Mouse (Mus musculus): Measurements from ENCODE around the gene Mbd3. TPM values are rescaled to one million over a fixed set of nuclear protein-coding genes. Genes with fewer than 3 reads are reported as not detected.
A peak's percentile ranks its signal among the peaks of the same experiment; 100 is the strongest.

Mbd3 gene
- total and polyA plus RNA-seq, 2 experiments from 2014 or later: 30.4 to 157 TPM

GRCm38 (mm10) chr10:80389185-80389708 lies 10.1 kb downstream of the Mbd3 start:
- 69% methylated on average over 4 of the region's 4 CpGs for WGBS
- DNase-seq (ENCODE audit: low spot score) (no peak), ATAC-seq (ENCODE audit: low FRiP score) (no peak)
- no peak overlapping the region for H3K4me2 ChIP-seq (ENCODE audit: low read depth, low read length, poor library complexity, severe bottlenecking)
- TF ChIP-seq CTCF (IDR thresholded peaks at IDR 0.05): no peak
- H3K4me1 ChIP-seq (ENCODE audit: insufficient read depth, low read length): peaks cover 6% of the 10 kb centered on the region
- H3K27me3 ChIP-seq (ENCODE audit: insufficient read depth, low read length): no peaks in the 10 kb centered on the region
- H3K9me3 ChIP-seq (ENCODE audit: low read length): no peaks in the 10 kb centered on the region
- no peak overlapping the region for H3K4me3 ChIP-seq (ENCODE audit: low read depth, low read length)
- H3K36me3 ChIP-seq (ENCODE audit: insufficient read depth, low read length): peaks cover 31% of the 10 kb centered on the region
- no peak overlapping the region for H3K9ac ChIP-seq (replicated peaks; ENCODE audit: low read length, poor library complexity, severe bottlenecking)
- H3K27ac ChIP-seq (ENCODE audit: low read depth, low read length): no peak overlapping the region

- Histone ChIP-seq H3K4me2 (ENCODE audit: low read depth, low read length, poor library complexity, severe bottlenecking) (no peak overlapping the region), H3K27me3 (ENCODE audit: insufficient read depth, low read length) (no peaks in the 10 kb centered on the region), H3K9me3 (ENCODE audit: low read length) (no peaks in the 10 kb centered on the region), H3K36me3 (ENCODE audit: insufficient read depth, low read length) (peaks cover 26% of the 10 kb centered on the region), H3K27ac (ENCODE audit: low read depth, low read length) (no peak overlapping the region), H3K4me3 (ENCODE audit: low read depth, low read length) (no peak overlapping the region), H3K4me1 (ENCODE audit: insufficient read depth, low read length) (peaks cover 8% of the 10 kb centered on the region), H3K9ac (replicated peaks; ENCODE audit: low read length, poor library complexity, severe bottlenecking) (no peak overlapping the region)
- TF ChIP-seq CTCF (IDR thresholded peaks at IDR 0.05): no peak
- DNase-seq (ENCODE audit: low spot score): no peak
- ATAC-seq (ENCODE audit: low FRiP score): no peak
- 22% methylated on average over 2 of the region's 2 CpGs for WGBS
Observed at GRCm38 (mm10) chr10:80388731-80389130, 10.6 kb downstream of the Mbd3 start.

GRCm38 (mm10) chr10:80387522-80387959 lies 11.8 kb downstream of the Mbd3 start, which contains the start of gene Mex3d:
Mex3d (minus strand) TSS chr10:80387659.
- Histone ChIP-seq H3K4me2 (ENCODE audit: low read depth, low read length, poor library complexity, severe bottlenecking) (peak within 1 kb of the TSS; percentile 94), H3K4me3 (ENCODE audit: low read depth, low read length) (peak within 1 kb of the TSS; percentile 59), H3K9ac (replicated peaks; ENCODE audit: low read length, poor library complexity, severe bottlenecking) (peak within 1 kb of the TSS; percentile 99), H3K27ac (ENCODE audit: low read depth, low read length) (peak within 1 kb of the TSS; percentile 96), H3K27me3 (ENCODE audit: insufficient read depth, low read length) (no peaks in the 10 kb centered on the region), H3K4me1 (ENCODE audit: insufficient read depth, low read length) (peaks cover 16% of the 10 kb centered on the region), H3K36me3 (ENCODE audit: insufficient read depth, low read length) (peaks cover 15% of the 10 kb centered on the region), H3K9me3 (ENCODE audit: low read length) (no peaks in the 10 kb centered on the region)
- ATAC-seq (ENCODE audit: low FRiP score): peak; percentile 61
- WGBS: 3% methylated on average over 8 of the region's 61 CpGs
- DNase-seq (ENCODE audit: low spot score): peak; percentile 89
- TF ChIP-seq CTCF (IDR thresholded peaks at IDR 0.05): no peak

- DNase-seq (ENCODE audit: low spot score) (no peak), ATAC-seq (ENCODE audit: low FRiP score) (no peak)
- no peak for TF ChIP-seq CTCF (IDR thresholded peaks at IDR 0.05)
- peak overlapping the region; percentile 96 for H3K27ac ChIP-seq (ENCODE audit: low read depth, low read length)
- under 1% methylated on average over 65 of the region's 94 CpGs for WGBS
- H3K4me1 ChIP-seq (ENCODE audit: insufficient read depth, low read length): peaks cover 16% of the 10 kb centered on the region
- no peaks in the 10 kb centered on the region for H3K27me3 ChIP-seq (ENCODE audit: insufficient read depth, low read length)
- no peaks in the 10 kb centered on the region for H3K9me3 ChIP-seq (ENCODE audit: low read length)
- H3K36me3 ChIP-seq (ENCODE audit: insufficient read depth, low read length): peaks cover 15% of the 10 kb centered on the region
- H3K4me2 ChIP-seq (ENCODE audit: low read depth, low read length, poor library complexity, severe bottlenecking): peak overlapping the region; percentile 94
- H3K4me3 ChIP-seq (ENCODE audit: low read depth, low read length): peak overlapping the region; percentile 59
- peak overlapping the region; percentile 99 for H3K9ac ChIP-seq (replicated peaks; ENCODE audit: low read length, poor library complexity, severe bottlenecking)
Observed at GRCm38 (mm10) chr10:80386735-80387471, 12.4 kb downstream of the Mbd3 start.

GRCm38 (mm10) chr10:80385811-80386734 lies 13.3 kb downstream of the Mbd3 start:
- WGBS: under 1% methylated on average over 34 of the region's 34 CpGs
- peak overlapping the region; percentile 59 for H3K4me3 ChIP-seq (ENCODE audit: low read depth, low read length)
- H3K4me2 ChIP-seq (ENCODE audit: low read depth, low read length, poor library complexity, severe bottlenecking): peak overlapping the region; percentile 94
- peaks cover 16% of the 10 kb centered on the region for H3K36me3 ChIP-seq (ENCODE audit: insufficient read depth, low read length)
- H3K27me3 ChIP-seq (ENCODE audit: insufficient read depth, low read length): no peaks in the 10 kb centered on the region
- peaks cover 16% of the 10 kb centered on the region for H3K4me1 ChIP-seq (ENCODE audit: insufficient read depth, low read length)
- DNase-seq (ENCODE audit: low spot score) (peak; percentile 89), ATAC-seq (ENCODE audit: low FRiP score) (peak; percentile 68)
- peak overlapping the region; percentile 99 for H3K9ac ChIP-seq (replicated peaks; ENCODE audit: low read length, poor library complexity, severe bottlenecking)
- H3K27ac ChIP-seq (ENCODE audit: low read depth, low read length): peak overlapping the region; percentile 96
- no peak; the same call in 1 of the 2 replicates for TF ChIP-seq CTCF (IDR thresholded peaks at IDR 0.05)
- H3K9me3 ChIP-seq (ENCODE audit: low read length): no peaks in the 10 kb centered on the region
